14 mouse cellular contexts compared by ENCODE assay signal in genomic region chr12:100001910-100002309, GRCm38 (mm10). TPM values are rescaled to one million over a fixed set of nuclear protein-coding genes. Genes with fewer than 3 reads are reported as not detected.
DNase-seq lines count a peak whose midpoint lies in the region; ATAC-seq and TF ChIP-seq lines count a peak whose summit lies in the region.
"Had no signal": no experiment of that assay in that cellular context is flagged by ENCODE, and none has a peak within 500 bp of the region (broad histone marks: within the 10 kb centered on the region; RNA-seq: fewer than 3 reads in every experiment).

No protein-coding gene starts in this region.

- H3K36me3 ChIP-seq in kidney, postnatal 0 days (ENCODE audit: insufficient read depth, low read length): no peaks in the 10 kb centered on the region
- no peaks in the 10 kb centered on the region for H3K36me3 ChIP-seq in kidney, embryonic 15.5 days
- H3K36me3 ChIP-seq in lung, embryonic 16.5 days (ENCODE audit: control insufficient read depth, insufficient read depth, low read length): no peaks in the 10 kb centered on the region
- H3K36me3 ChIP-seq: neural tube, embryonic 13.5 days had no signal

- no peak overlapping the region for H3K4me2 ChIP-seq in kidney, postnatal 0 days (ENCODE audit: low read length)
- H3K4me2 ChIP-seq in kidney, embryonic 15.5 days: no peak overlapping the region
- no peak overlapping the region for H3K4me2 ChIP-seq in lung, embryonic 16.5 days (ENCODE audit: low read depth, low read length)
- H3K4me2 ChIP-seq: neural tube, embryonic 13.5 days had no signal

- no peaks in the 10 kb centered on the region for H3K27me3 ChIP-seq in kidney, postnatal 0 days (ENCODE audit: insufficient read depth, low read length)
- no peaks in the 10 kb centered on the region for H3K27me3 ChIP-seq in kidney, embryonic 15.5 days
- no peaks in the 10 kb centered on the region for H3K27me3 ChIP-seq in lung, embryonic 16.5 days (ENCODE audit: control insufficient read depth, insufficient read depth, low read depth, low read length)
- H3K27me3 ChIP-seq: neural tube, embryonic 13.5 days had no signal

- H3K9me3 ChIP-seq in kidney, postnatal 0 days (replicated peaks; ENCODE audit: low read length): no peaks in the 10 kb centered on the region
- H3K9me3 ChIP-seq in kidney, embryonic 15.5 days (replicated peaks): no peaks in the 10 kb centered on the region
- H3K9me3 ChIP-seq in lung, embryonic 16.5 days (ENCODE audit: control insufficient read depth, low read length): no peaks in the 10 kb centered on the region
- H3K9me3 ChIP-seq: neural tube, embryonic 13.5 days had no signal

- H3K27ac ChIP-seq in kidney, postnatal 0 days: no peak overlapping the region
- H3K27ac ChIP-seq in kidney, embryonic 15.5 days: no peak overlapping the region
- H3K27ac ChIP-seq in lung, embryonic 16.5 days (ENCODE audit: low read length): peak overlapping the region; percentile 72
- H3K27ac ChIP-seq: neural tube, embryonic 13.5 days had no signal

- peak; percentile 75 for DNase-seq in kidney, postnatal 0 days (ENCODE audit: low spot score)
- peak; percentile 11 for DNase-seq in adipocyte (ENCODE audit: low spot score)
- peak; percentile 33 for DNase-seq in heart, adult 8-10 months (ENCODE audit: low spot score)
- no peak for DNase-seq in embryo, embryonic 10.5 days (ENCODE audit: low spot score)
- no peak for DNase-seq in urinary bladder, postnatal 25 days (ENCODE audit: low spot score)
- DNase-seq: adrenal gland, postnatal 36 days; forebrain, postnatal 0 days; gastrocnemius, postnatal 10 days; retina, postnatal 1 day had no signal

- TF ChIP-seq CTCF in kidney, postnatal 0 days (IDR thresholded peaks at IDR 0.05; ENCODE audit: low read depth): no peak

- no peak overlapping the region for H3K4me3 ChIP-seq in kidney, postnatal 0 days (replicated peaks; ENCODE audit: low read depth, low read length)
- no peak overlapping the region for H3K4me3 ChIP-seq in kidney, embryonic 15.5 days (replicated peaks)
- no peak overlapping the region for H3K4me3 ChIP-seq in lung, embryonic 16.5 days (ENCODE audit: low read length)
- H3K4me3 ChIP-seq: neural tube, embryonic 13.5 days had no signal

- 47% methylated on average over 3 of the region's 3 CpGs for WGBS in kidney, postnatal 0 days
- 52% methylated on average over 3 of the region's 3 CpGs for WGBS in kidney, embryonic 15.5 days
- 50% methylated on average over 3 of the region's 3 CpGs for WGBS in lung, embryonic 16.5 days

- no peaks in the 10 kb centered on the region for H3K4me1 ChIP-seq in kidney, postnatal 0 days (replicated peaks; ENCODE audit: insufficient read depth, low read length)
- 0 out of 2 replicates have a peak, but pooled peaks cover 3% of the 10 kb centered on the region for H3K4me1 ChIP-seq in kidney, embryonic 15.5 days
- peaks cover 9% of the 10 kb centered on the region; the same call in 1 of the 2 replicates for H3K4me1 ChIP-seq in lung, embryonic 16.5 days (replicated peaks; ENCODE audit: control insufficient read depth, insufficient read depth, low read length)

- no peak overlapping the region for H3K9ac ChIP-seq in kidney, postnatal 0 days (ENCODE audit: low read depth, low read length)
- H3K9ac ChIP-seq in kidney, embryonic 15.5 days: no peak overlapping the region
- no peak overlapping the region for H3K9ac ChIP-seq in lung, embryonic 16.5 days (ENCODE audit: low read length)
- H3K9ac ChIP-seq: forebrain, postnatal 0 days; neural tube, embryonic 13.5 days had no signal

- no peak for ATAC-seq in kidney, postnatal 0 days (replicated peaks; ENCODE audit: low FRiP score, low read depth)
- ATAC-seq in kidney, embryonic 15.5 days (replicated peaks; ENCODE audit: low FRiP score): no peak
- ATAC-seq in lung, embryonic 16.5 days (ENCODE audit: low read depth): peak; percentile 93
- ATAC-seq: forebrain, postnatal 0 days; inflammation-experienced regulatory T-cells, adult 6 months had no signal

RNA-seq across cellular contexts. Expression of gene Kcnk13, which starts 37.6 kb away (rescaled TPM):
- 0.11 and 0.16 TPM in 2 replicates for polyA plus RNA-seq in kidney, postnatal 0 days (2015; fragmentation: Nextera tagmentation; extraction: Ambion mirVana)
- polyA plus RNA-seq in kidney, embryonic 15.5 days (2015; fragmentation: Nextera tagmentation; extraction: Ambion mirVana): 0.42 and 0.44 TPM in 2 replicates
- under 1 TPM; 0.16 to 0.52 (median 0.34) TPM for total RNA-seq in heart, adult 8-10 months (2022)
- polyA plus RNA-seq in lung, embryonic 16.5 days (2015; fragmentation: Nextera tagmentation; extraction: Ambion mirVana): 4.0 and 4.9 TPM in 2 replicates
- total RNA-seq: MEL had no signal
- polyA plus RNA-seq: inflammation-experienced regulatory T-cells, adult 6 months had no signal

Comparison
In these comparisons a context has a peak if more than half of its experiments do, and no peak if none do; other contexts are left out.
1. DNase-seq: peak in kidney, postnatal 0 days (single experiment), adipocyte (single experiment) and heart, adult 8-10 months (single experiment); none in embryo, embryonic 10.5 days (single experiment) and urinary bladder, postnatal 25 days (single experiment).